Mouse (Mus musculus) Muller cell, postnatal 12 days (primary cell): ENCODE measurements at regions not wholly inside any gene's neighbourhood (a gene's known extent, or its start where the extent isn't known, plus 50 kb on each side); places are given as distances from the start of the nearest gene placed in this dataset.

Experiments used
- DNase-seq: peaks from one replicate; pipeline ENCODE4 v3.0.0-alpha.2; 2015; ENCODE audit errors: inconsistent ontology term

DNA sequence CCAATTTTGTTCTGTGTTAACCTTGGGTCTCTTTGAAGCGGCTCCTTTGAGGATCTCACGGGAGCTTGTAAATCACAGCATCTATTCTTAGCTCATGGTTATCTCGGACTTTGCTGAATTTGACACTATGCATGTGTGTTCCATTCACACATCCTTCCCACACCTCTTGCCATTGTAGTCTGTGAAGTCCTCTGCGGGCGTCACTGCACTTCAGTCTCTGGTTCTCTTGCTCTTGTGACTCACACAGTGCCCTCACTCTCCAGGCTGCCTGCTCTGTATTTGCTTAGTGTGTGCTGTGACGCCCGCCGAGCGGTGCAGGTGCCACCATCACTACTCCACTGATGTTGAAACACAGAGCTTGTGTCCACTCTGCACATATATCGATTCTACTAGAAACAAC lies 1271.2 kb downstream of the Synb start:
- DNase-seq = no peak

DNA sequence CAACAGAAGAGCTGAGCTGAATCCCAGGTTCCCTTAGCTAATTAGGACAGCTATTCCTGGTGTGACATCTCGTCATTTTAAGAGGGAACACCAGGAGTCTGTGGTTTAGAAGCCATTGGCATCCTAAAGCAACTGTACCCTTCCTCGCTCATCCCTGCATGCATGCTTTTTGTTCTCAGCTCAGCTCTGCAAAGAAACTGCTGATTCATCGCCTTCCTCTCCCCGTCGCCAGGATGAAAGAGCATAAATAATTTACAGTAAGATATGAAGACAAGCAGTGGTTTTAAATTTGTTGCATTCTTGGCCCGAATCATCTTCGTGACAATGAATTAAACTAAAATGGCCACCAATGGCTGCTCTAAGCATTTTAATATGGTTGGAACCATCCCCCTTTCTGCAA lies 1272.9 kb downstream of the Synb start:
- no peak for DNase-seq

DNA sequence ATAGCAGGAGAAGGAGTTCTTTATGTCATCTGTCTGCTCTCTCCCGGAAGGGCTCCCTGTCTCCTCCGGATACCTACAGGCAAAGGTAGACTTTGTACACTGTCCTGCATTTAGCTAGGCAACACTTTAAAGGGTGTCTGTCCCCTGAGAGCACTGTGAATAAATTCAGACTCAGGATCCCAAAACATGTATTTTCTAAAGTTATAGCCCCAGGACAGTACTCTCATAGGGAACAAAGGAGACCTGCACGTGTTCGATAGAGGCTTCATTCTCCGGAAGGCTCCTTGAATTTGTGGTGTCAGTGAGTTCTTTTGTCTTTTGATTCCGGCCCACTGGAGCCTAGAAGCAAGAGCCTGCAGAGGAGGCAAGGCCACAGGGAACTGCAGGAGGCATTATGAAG lies 1273.3 kb downstream of the Synb start:
- no peak for DNase-seq

DNA sequence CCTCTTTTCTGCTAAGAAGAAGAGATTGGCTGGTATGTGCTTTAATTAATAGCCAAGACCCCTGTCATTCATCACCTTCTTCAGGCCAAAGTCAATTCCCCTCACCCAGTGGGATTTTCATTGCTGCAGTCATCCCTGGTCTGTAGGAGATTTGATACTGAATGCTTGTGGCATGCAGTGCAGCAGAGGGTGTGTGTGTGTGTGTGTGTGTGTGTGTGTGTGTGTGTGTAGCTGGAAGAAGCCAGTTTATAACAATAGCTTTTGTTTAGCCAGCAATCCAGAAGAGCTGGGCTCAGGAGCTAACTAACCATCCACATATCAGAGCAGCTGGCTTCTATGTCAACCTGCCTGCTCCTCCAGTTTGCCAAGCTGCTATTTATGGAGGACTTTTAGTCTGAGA lies 1275.4 kb downstream of the Synb start:
- peak; percentile 12 for DNase-seq

DNA sequence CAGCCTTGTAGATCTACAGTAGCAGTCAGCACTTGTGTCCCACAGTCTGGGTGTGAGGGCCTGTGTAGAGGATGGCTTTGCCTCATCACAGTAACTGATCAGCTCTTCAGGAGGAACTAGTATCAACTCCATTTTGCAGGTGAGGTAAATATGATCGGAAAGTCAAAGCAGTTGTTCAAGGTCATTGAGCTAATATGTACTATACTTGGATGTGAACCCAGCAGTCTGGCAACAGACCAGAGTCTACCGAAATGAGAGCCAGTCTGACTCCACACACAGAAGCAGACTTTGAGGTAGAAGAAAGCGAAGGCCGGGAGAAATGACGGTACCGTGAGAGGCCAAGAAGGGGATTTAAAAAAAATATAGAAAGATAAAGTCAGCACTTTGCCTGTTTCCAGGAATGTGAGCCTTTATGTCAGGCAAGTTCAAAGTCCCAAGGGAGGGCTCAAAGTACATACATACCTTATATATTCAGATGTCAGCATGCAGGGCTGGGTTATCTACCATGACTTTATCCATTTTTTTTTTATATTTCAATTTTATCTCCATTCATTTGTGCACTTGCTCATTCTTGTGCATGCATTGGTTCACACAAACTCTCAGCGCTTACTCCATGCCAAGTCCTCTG lies 1297.2 kb downstream of the Synb start:
- no peak for DNase-seq

DNA sequence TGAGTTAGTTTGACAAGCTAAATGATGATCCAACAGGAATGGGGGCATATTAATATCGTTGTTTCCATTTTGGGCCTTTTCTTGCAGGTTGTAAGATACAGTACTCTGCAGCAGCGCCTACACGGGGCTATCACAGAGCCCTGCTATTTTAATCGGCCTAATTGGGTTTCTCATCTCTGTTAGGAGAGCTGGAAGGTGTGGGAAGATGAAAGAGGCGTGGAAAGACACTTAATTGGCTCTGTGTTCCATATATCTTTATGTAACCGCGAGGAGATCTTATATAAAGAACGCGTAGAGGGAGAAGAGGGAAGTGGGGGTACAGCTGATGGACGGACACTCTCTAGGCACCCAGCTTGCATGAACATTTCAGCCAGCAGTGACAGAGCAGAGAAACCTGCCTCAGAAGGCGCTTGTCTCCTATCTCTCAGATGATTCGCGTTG lies 1300.5 kb downstream of the Synb start:
- no peak for DNase-seq

DNA sequence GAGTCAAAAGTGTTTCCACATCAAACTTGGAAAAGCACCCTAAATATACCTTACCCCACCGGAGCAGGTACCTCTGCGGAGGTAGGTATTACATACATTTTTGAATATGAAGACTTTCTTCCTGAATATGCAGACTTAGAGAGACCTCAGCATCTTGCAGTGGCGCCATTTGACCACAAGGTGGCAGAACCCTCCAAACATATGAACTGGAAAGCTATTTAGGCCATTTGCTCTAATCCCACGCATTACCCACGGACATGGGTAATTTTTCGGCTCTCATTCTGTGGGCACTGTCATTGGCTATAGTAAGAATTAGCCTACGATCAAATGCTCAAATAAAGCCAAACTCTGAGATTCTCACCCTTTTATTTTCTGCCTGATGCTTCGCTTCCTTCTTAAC lies 1301.0 kb downstream of the Synb start:
- peak; percentile 69 for DNase-seq

DNA sequence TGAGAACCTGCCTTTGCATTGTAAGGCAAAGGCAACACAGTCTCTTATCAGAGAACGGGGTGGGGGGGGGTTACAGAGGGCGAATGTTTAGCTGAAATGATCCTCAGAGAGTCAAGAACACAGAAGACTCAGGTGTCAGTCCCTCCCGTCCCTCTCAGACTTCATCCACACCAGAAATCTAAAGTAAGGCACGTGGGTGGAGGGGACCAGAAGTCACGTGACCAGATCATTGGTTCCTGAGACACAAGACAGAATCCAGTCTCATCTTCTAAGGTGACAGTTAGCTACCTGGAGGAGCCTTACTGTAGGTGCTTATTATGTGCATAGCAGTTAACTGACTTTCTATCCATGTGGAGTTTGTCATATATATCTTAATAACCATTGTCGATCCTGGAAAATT lies 1302.0 kb downstream of the Synb start:
- DNase-seq = no peak

DNA sequence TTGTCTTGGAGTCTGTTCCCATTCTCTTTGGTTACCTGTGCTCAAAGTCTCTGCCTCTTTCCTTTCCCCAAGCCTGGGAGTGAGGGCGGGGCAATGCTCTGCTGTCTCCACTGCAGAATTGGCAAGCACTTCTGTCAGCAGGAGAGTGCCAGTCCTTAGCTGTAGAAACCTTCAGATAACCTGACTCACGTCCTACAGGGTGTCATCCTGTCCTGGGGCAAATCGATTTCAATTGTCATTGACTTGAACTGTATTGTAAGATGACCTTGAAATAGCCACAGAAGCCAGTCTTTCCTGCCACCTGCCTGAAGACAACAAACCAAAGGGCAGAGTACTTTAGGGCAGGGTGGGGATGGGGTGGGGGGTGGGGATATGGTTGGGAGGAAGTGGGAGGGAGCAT lies 1303.8 kb downstream of the Synb start:
- no peak for DNase-seq
